Mouse (Mus musculus): Measurements from ENCODE around the gene Ammecr1. TPM values are rescaled to one million over a fixed set of nuclear protein-coding genes. Genes with fewer than 3 reads are reported as not detected.

Ammecr1 gene
- polyA plus RNA-seq, 1 experiment from 2014 or later, result 25.4 TPM

DNA sequence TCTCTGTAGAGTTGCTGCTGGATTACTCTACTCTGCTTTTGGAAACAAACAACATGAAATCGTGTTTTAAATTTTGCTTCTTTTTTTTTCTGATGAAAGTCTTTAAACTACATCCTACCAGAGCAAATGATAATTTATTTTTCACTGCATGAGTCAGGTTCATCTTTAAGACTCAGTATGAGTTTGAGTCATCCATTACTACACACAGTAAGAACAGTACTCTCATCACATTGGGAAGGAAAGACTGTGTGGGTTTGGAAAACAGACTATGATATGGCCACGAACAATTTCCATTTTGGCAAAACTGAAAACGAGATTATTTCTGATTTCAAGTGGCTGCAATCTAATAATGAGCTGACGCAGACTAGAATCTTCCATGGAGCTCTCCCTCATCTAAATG, 82.9 kb downstream of the Ammecr1 start:
- Histone ChIP-seq H3K4me1 (ENCODE audit: control insufficient read depth in 2 of 2, insufficient read depth in 2 of 2, low read length in 2 of 2) (no peaks in the 10 kb centered on the region), H3K27ac (replicated peaks in 1 of 2; ENCODE audit: control insufficient read depth in 1 of 2, insufficient read depth in 1 of 2, low read depth in 2 of 2, low read length in 2 of 2) (no peak overlapping the region), H3K36me3 (ENCODE audit: control insufficient read depth, insufficient read depth, low read length) (no peaks in the 10 kb centered on the region), H3K4me3 (ENCODE audit: control insufficient read depth in 1 of 2, insufficient read depth in 1 of 2, low read depth in 1 of 2, low read length in 2 of 2) (no peak overlapping the region), H3K27me3 (ENCODE audit: control insufficient read depth, insufficient read depth, low read length) (no peaks in the 10 kb centered on the region), H3K9me3 (ENCODE audit: control insufficient read depth, low read length) (no peaks in the 10 kb centered on the region), H3K4me2 (ENCODE audit: low read length) (no peak overlapping the region), H3K9ac (ENCODE audit: low read length) (no peak overlapping the region)
- no peak for ATAC-seq (ENCODE audit: insufficient number of reproducible peaks, insufficient read depth, low FRiP score, low read depth)
- WGBS, result 74% methylated on average over 4 of the region's 4 CpGs

DNA sequence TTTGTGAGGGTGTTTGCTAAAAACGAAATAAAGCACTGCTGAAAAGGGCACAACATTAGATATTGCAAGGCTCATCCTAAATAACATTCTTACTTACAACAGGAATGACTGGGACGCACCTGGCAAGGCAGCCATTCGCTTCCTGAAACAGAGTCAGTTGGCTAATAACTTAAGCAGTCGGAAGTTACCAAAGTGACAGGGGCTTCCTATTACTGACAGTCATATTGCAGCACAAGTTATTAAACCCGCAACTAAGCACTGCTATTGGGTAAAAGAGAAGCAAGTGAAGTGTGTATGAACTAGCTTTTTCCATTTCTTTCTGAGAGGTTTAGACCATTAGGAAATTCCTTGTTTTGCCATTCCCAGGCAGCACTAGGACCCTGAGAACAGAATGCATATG, 84.3 kb downstream of the Ammecr1 start:
- H3K9ac ChIP-seq (ENCODE audit: low read length), result no peak overlapping the region
- no peaks in the 10 kb centered on the region for H3K9me3 ChIP-seq (ENCODE audit: control insufficient read depth, low read length)
- no peak overlapping the region for H3K27ac ChIP-seq (replicated peaks in 1 of 2; ENCODE audit: control insufficient read depth in 1 of 2, insufficient read depth in 1 of 2, low read depth in 2 of 2, low read length in 2 of 2)
- WGBS, result 77% methylated on average over 5 of the region's 5 CpGs
- no peak for ATAC-seq (ENCODE audit: insufficient number of reproducible peaks, insufficient read depth, low FRiP score, low read depth)
- H3K36me3 ChIP-seq (ENCODE audit: control insufficient read depth, insufficient read depth, low read length), result no peaks in the 10 kb centered on the region
- no peak overlapping the region for H3K4me3 ChIP-seq (ENCODE audit: control insufficient read depth in 1 of 2, insufficient read depth in 1 of 2, low read depth in 1 of 2, low read length in 2 of 2)
- no peak overlapping the region for H3K4me2 ChIP-seq (ENCODE audit: low read length)
- no peaks in the 10 kb centered on the region for H3K4me1 ChIP-seq (ENCODE audit: control insufficient read depth in 2 of 2, insufficient read depth in 2 of 2, low read length in 2 of 2)
- H3K27me3 ChIP-seq (ENCODE audit: control insufficient read depth, insufficient read depth, low read length), result no peaks in the 10 kb centered on the region

DNA sequence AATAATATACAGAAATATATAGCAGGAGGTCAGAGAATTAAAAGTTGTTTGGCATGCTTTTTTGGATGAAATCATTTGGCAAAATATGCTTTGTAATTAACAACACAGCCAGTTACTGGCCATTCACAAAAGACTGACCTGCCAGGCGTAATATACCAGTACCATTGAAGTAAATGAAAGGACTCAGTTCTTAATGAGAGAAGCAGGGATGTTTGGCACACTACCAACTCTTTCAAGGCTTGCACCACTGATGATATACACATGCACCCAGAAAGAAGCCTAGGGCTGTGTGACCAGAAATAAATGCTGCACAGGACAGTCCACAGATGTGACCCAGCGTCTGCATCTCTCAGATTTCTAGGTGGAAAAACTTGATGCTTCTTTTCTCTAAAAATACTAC, 96.7 kb downstream of the Ammecr1 start:
- Histone ChIP-seq H3K36me3 (ENCODE audit: control insufficient read depth, insufficient read depth, low read length) (no peaks in the 10 kb centered on the region), H3K9ac (ENCODE audit: low read length) (no peak overlapping the region), H3K4me2 (ENCODE audit: low read length) (no peak overlapping the region), H3K27me3 (ENCODE audit: control insufficient read depth, insufficient read depth, low read length) (no peaks in the 10 kb centered on the region), H3K27ac (replicated peaks in 1 of 2; ENCODE audit: control insufficient read depth in 1 of 2, insufficient read depth in 1 of 2, low read depth in 2 of 2, low read length in 2 of 2) (no peak overlapping the region), H3K9me3 (ENCODE audit: control insufficient read depth, low read length) (no peaks in the 10 kb centered on the region), H3K4me3 (ENCODE audit: control insufficient read depth in 1 of 2, insufficient read depth in 1 of 2, low read depth in 1 of 2, low read length in 2 of 2) (no peak overlapping the region), H3K4me1 (ENCODE audit: control insufficient read depth in 2 of 2, insufficient read depth in 2 of 2, low read length in 2 of 2) (no peaks in the 10 kb centered on the region)
- no peak for ATAC-seq (ENCODE audit: insufficient number of reproducible peaks, insufficient read depth, low FRiP score, low read depth)
- 49% methylated on average over 2 of the region's 2 CpGs for WGBS

DNA sequence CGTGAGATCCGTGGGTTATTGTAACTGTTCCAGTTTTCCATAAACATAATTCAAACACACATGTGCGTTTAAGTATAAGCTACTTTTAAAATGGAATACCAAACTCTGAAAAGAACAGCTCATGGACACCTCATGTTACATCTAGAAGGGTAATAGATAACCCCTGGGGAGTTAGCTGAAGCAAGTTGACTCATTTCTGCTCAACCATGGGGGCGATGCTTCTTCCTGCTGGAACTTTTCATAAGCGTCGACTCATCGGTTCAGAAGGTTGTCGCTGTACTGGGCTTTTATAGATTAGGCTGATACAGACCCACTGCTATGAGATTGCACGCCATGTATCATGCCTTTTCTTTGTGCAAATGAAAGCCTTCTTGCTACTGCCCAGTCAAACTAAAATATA, 118.5 kb downstream of the Ammecr1 start:
- Histone ChIP-seq H3K4me2 (ENCODE audit: low read length) (no peak overlapping the region), H3K27ac (replicated peaks in 1 of 2; ENCODE audit: control insufficient read depth in 1 of 2, insufficient read depth in 1 of 2, low read depth in 2 of 2, low read length in 2 of 2) (no peak overlapping the region), H3K4me3 (ENCODE audit: control insufficient read depth in 1 of 2, insufficient read depth in 1 of 2, low read depth in 1 of 2, low read length in 2 of 2) (no peak overlapping the region), H3K9ac (ENCODE audit: low read length) (no peak overlapping the region), H3K4me1 (ENCODE audit: control insufficient read depth in 2 of 2, insufficient read depth in 2 of 2, low read length in 2 of 2) (peaks cover 2 to 7% of the 10 kb centered on the region in 2 experiments; a peak in 3 of 4 replicates), H3K36me3 (ENCODE audit: control insufficient read depth, insufficient read depth, low read length) (no peaks in the 10 kb centered on the region), H3K9me3 (ENCODE audit: control insufficient read depth, low read length) (no peaks in the 10 kb centered on the region), H3K27me3 (ENCODE audit: control insufficient read depth, insufficient read depth, low read length) (no peaks in the 10 kb centered on the region)
- 85% methylated on average over 9 of the region's 9 CpGs for WGBS
- ATAC-seq (ENCODE audit: insufficient number of reproducible peaks, insufficient read depth, low FRiP score, low read depth), result no peak

DNA sequence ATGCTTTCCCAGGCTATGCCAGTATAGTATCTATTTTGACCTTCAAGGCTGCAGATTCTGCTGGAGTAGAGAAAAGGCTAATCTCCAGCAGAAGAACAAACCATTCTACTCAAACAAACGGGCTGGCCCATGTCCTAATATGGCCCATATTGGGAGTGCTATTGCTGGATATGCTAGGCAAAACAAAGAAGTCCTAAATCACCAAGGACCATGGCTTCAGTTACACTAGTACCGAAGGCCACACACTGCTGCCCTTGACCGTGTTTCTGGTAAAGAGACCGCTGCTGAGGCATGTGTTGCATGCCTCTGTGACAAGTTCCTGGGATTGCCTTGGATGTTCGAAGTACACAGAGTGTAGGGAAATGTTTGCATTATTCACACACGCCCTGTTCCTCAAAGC, 120.3 kb downstream of the Ammecr1 start:
- H3K36me3 ChIP-seq (ENCODE audit: control insufficient read depth, insufficient read depth, low read length), result peaks cover 6% of the 10 kb centered on the region; the same call in 1 of the 2 replicates
- H3K27me3 ChIP-seq (ENCODE audit: control insufficient read depth, insufficient read depth, low read length), result no peaks in the 10 kb centered on the region
- H3K9me3 ChIP-seq (ENCODE audit: control insufficient read depth, low read length), result no peaks in the 10 kb centered on the region
- no peak for ATAC-seq (ENCODE audit: insufficient number of reproducible peaks, insufficient read depth, low FRiP score, low read depth)
- H3K4me3 ChIP-seq (ENCODE audit: control insufficient read depth in 1 of 2, insufficient read depth in 1 of 2, low read depth in 1 of 2, low read length in 2 of 2), result no peak overlapping the region
- H3K4me1 ChIP-seq (ENCODE audit: control insufficient read depth in 2 of 2, insufficient read depth in 2 of 2, low read length in 2 of 2), result peaks cover 4 to 7% of the 10 kb centered on the region in 2 experiments; a peak in 3 of 4 replicates
- H3K4me2 ChIP-seq (ENCODE audit: low read length), result no peak overlapping the region
- whole genome bisulfite sequencing, result 70% methylated on average over 6 of the region's 6 CpGs
- no peak overlapping the region for H3K9ac ChIP-seq (ENCODE audit: low read length)
- H3K27ac ChIP-seq (replicated peaks in 1 of 2; ENCODE audit: control insufficient read depth in 1 of 2, insufficient read depth in 1 of 2, low read depth in 2 of 2, low read length in 2 of 2), result no peak overlapping the region

DNA sequence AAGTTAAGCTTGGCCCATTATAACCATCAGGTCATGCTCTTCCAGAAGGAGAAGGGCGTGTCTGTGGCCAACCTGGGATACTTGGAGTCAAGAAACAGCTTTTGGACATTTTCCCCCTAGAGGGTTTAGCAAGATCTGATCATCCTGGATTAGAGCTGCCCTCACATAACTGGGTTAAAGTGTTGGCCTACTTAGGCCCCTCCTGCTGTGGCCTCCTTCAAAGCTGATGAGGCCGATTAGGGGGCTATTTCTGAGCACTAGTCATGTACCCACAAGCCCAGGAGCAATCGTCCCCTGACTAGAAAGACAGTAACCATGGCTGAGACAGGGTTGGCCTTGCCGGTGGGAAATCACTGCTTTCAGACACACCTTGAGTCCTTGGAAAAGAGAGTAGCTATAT, 124.6 kb downstream of the Ammecr1 start:
- peaks cover 4 to 6% of the 10 kb centered on the region in 2 experiments; a peak in 2 of 4 replicates for H3K4me1 ChIP-seq (ENCODE audit: control insufficient read depth in 2 of 2, insufficient read depth in 2 of 2, low read length in 2 of 2)
- no peak overlapping the region for H3K4me3 ChIP-seq (ENCODE audit: control insufficient read depth in 1 of 2, insufficient read depth in 1 of 2, low read depth in 1 of 2, low read length in 2 of 2)
- no peaks in the 10 kb centered on the region for H3K9me3 ChIP-seq (ENCODE audit: control insufficient read depth, low read length)
- no peaks in the 10 kb centered on the region for H3K27me3 ChIP-seq (ENCODE audit: control insufficient read depth, insufficient read depth, low read length)
- no peak overlapping the region for H3K9ac ChIP-seq (ENCODE audit: low read length)
- WGBS, result 67% methylated on average over 4 of the region's 4 CpGs
- ATAC-seq (ENCODE audit: insufficient number of reproducible peaks, insufficient read depth, low FRiP score, low read depth), result no peak
- H3K4me2 ChIP-seq (ENCODE audit: low read length), result no peak overlapping the region
- H3K27ac ChIP-seq (replicated peaks in 1 of 2; ENCODE audit: control insufficient read depth in 1 of 2, insufficient read depth in 1 of 2, low read depth in 2 of 2, low read length in 2 of 2), result 0 out of 4 replicates have a peak overlapping the region, but pooled peaks of 1 of the 2 experiments have one; percentile 6
- peaks cover 6% of the 10 kb centered on the region; the same call in 1 of the 2 replicates for H3K36me3 ChIP-seq (ENCODE audit: control insufficient read depth, insufficient read depth, low read length)

DNA sequence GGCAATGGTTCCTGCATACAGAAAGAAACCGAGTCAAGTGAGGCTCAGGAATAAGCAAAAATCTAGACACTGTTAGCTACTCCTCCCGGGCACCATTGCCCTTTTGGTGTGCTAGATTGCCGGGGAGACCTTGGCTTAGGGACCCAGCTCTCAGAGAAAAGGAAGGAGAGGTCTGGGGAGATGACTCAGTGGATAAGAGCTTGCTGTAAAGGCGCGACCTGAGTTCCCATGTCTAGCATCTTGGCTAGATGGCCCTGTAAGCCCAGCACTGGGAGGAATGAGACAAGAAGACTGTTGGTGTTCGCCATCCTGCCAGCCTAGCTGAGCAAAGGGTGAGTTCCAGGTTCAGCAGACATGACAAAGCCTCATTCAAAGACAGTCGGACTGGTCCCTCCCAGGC, 127.1 kb downstream of the Ammecr1 start:
- Histone ChIP-seq H3K27me3 (ENCODE audit: control insufficient read depth, insufficient read depth, low read length) (no peaks in the 10 kb centered on the region), H3K27ac (replicated peaks in 1 of 2; ENCODE audit: control insufficient read depth in 1 of 2, insufficient read depth in 1 of 2, low read depth in 2 of 2, low read length in 2 of 2) (0 out of 4 replicates have a peak overlapping the region, but pooled peaks of 1 of the 2 experiments have one; percentile 17), H3K4me2 (ENCODE audit: low read length) (no peak overlapping the region), H3K4me1 (ENCODE audit: control insufficient read depth in 2 of 2, insufficient read depth in 2 of 2, low read length in 2 of 2) (peaks cover 10% of the 10 kb centered on the region in 2 experiments), H3K36me3 (ENCODE audit: control insufficient read depth, insufficient read depth, low read length) (peaks cover 29% of the 10 kb centered on the region; the same call in 1 of the 2 replicates), H3K9me3 (ENCODE audit: control insufficient read depth, low read length) (no peaks in the 10 kb centered on the region), H3K4me3 (ENCODE audit: control insufficient read depth in 1 of 2, insufficient read depth in 1 of 2, low read depth in 1 of 2, low read length in 2 of 2) (no peak overlapping the region), H3K9ac (ENCODE audit: low read length) (no peak overlapping the region)
- WGBS, result 73% methylated on average over 7 of the region's 7 CpGs
- no peak for ATAC-seq (ENCODE audit: insufficient number of reproducible peaks, insufficient read depth, low FRiP score, low read depth)

DNA sequence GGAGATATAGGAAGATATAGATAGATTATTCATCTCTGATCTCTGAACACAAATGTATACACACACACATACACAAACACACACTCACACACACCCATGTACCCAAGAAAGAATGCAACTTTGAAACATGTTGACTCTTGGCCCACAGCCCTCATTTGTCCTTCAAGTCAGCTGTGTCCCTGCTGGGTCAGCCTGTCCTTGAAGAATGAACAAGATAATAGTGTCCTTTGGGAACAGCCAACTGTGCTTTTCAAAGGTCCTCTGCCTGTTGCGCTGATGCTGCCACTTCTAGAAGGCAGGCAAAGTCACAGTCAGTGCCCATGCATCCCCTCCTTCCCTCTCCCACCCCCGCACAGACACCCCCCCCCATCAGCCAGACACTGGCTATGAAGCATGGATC, 127.7 kb downstream of the Ammecr1 start:
- no peak overlapping the region for H3K9ac ChIP-seq (ENCODE audit: low read length)
- no peaks in the 10 kb centered on the region for H3K27me3 ChIP-seq (ENCODE audit: control insufficient read depth, insufficient read depth, low read length)
- peaks cover 13 to 15% of the 10 kb centered on the region in 2 experiments for H3K4me1 ChIP-seq (ENCODE audit: control insufficient read depth in 2 of 2, insufficient read depth in 2 of 2, low read length in 2 of 2)
- H3K4me2 ChIP-seq (ENCODE audit: low read length), result no peak overlapping the region
- no peak overlapping the region for H3K4me3 ChIP-seq (ENCODE audit: control insufficient read depth in 1 of 2, insufficient read depth in 1 of 2, low read depth in 1 of 2, low read length in 2 of 2)
- H3K9me3 ChIP-seq (ENCODE audit: control insufficient read depth, low read length), result no peaks in the 10 kb centered on the region
- 0 out of 4 replicates have a peak overlapping the region, but pooled peaks of 1 of the 2 experiments have one; percentile 17 for H3K27ac ChIP-seq (replicated peaks in 1 of 2; ENCODE audit: control insufficient read depth in 1 of 2, insufficient read depth in 1 of 2, low read depth in 2 of 2, low read length in 2 of 2)
- 78% methylated on average over 2 of the region's 2 CpGs for WGBS
- peaks cover 34% of the 10 kb centered on the region; the same call in 1 of the 2 replicates for H3K36me3 ChIP-seq (ENCODE audit: control insufficient read depth, insufficient read depth, low read length)
- ATAC-seq (ENCODE audit: insufficient number of reproducible peaks, insufficient read depth, low FRiP score, low read depth), result no peak
